Mouse (Mus musculus) CH12.LX (cell line): ENCODE measurements around the gene Smyd3.

Experiments
- CTCF ChIP-seq, 2 experiments: IDR thresholded peaks in 1 of 2; conservative IDR thresholded peaks in 1 of 2; 2 replicates each; pipeline ENCODE4 v1.5.1; 2011 to 2012; ENCODE audit warnings: low read depth in 2 of 2, low read length in 2 of 2, improper control_type of control experiment in 1 of 2, inconsistent platforms in 1 of 2, mild to moderate bottlenecking in 1 of 2, moderate library complexity in 1 of 2
- HCFC1 ChIP-seq: IDR thresholded peaks from 2 replicates; pipeline ENCODE4 v1.6.1; 2012; ENCODE audit warnings: low read depth, mild to moderate bottlenecking, inconsistent platforms, low read length, improper control_type of control experiment
- NRF1 ChIP-seq: IDR thresholded peaks from 2 replicates; pipeline ENCODE4 v1.6.1; 2014; ENCODE audit warnings: low read depth, mild to moderate bottlenecking, inconsistent platforms, low read length, improper control_type of control experiment, moderate library complexity
- POLR2A ChIP-seq: IDR thresholded peaks from 2 replicates; pipeline ENCODE4 v1.6.1; 2011; ENCODE audit warnings: low read depth, mild to moderate bottlenecking, improper control_type of control experiment, low read length

GRCm38 (mm10) chr1:179400835-179401234, 117.0 kb downstream of the Smyd3 start:
- TF ChIP-seq HCFC1: no peak
- no peak for TF ChIP-seq NRF1
- no peak for TF ChIP-seq CTCF (conservative IDR thresholded peaks at IDR 0.05 in 1 of 2, IDR thresholded peaks at IDR 0.05 in 1 of 2; ENCODE audit: low read depth in 2 of 2, low read length in 2 of 2)
- no peak for TF ChIP-seq POLR2A
